Mouse (Mus musculus) urinary bladder, postnatal 10 days (tissue): ENCODE measurements around the gene Tsen54.
"Not testable (repeated sequence)": the region's sequence is repeated elsewhere in the genome, so short reads cannot be mapped to it uniquely, and the experiment has no call there.

Source experiments
- DNase-seq: peaks from one replicate; pipeline ENCODE4 v3.0.0; 2022; ENCODE audit warnings: low spot score

Tsen54 gene

GRCm38 (mm10) chr11:115829036-115829435 lies 14.5 kb downstream of the Tsen54 start:
- DNase-seq = no peak

DNA sequence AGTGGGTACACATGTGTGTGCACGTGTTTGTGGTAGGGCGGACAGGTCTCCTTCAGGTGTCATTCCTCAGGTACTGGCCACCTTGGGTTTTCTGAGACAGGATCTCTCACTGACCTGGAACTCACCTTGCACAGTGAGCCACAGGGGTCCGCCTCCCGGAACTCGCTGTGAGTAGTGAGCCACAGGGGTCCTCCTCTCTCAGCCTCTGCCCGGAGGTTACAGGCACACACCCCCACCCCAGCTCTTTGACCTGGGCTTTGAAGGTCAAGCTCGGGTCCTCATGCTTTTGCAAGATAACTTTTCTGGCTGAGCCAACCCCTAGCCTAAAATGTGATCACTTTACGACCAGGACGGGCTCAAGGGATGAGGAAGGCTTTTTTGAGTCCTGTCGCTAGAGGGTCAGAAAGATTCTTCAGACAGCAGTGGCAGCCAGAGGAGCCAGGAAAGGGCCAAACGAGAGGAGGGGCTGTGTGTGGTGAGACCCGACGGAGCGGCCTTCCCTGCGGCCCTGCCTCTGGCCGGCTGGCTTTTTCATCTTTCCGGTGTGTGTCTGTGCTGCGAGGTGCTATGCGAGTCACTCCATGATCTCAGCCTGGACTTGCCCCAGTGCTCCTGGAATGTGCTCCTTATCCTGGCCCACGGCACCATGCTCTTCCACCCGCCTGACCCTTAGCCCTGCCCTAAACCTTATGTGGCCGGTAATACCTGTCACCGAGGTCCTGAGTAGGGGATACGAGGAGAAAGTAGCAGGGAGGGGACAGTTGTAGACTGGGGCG lies 16.2 kb downstream of the Tsen54 start:
- DNase-seq = no peak

GRCm38 (mm10) chr11:115831518-115831917 lies 17.0 kb downstream of the Tsen54 start:
- no peak for DNase-seq

GRCm38 (mm10) chr11:115832064-115832463 lies 17.5 kb downstream of the Tsen54 start:
- DNase-seq = no peak

DNA sequence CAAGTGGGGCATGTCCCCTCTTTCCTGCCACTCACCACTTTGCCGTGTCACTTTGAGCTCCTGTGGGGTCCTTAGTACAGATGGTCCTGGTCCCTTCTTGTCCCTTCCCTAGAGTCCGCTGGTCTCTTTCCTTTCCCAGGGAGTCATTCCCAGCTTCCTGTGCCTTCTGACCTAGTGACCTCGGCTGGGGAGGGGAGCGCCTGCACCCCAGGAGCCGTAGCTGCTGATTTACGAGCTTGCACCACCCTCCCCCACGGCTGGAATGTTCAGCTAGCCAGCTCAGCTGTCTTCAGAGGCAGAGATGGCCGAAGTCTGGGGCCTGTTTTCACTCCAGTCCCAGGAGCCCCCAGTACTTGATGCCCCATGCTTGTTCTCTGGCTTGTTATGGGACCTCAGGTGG lies 18.0 kb downstream of the Tsen54 start:
- no peak for DNase-seq

GRCm38 (mm10) chr11:115833021-115833513 lies 18.5 kb downstream of the Tsen54 start:
- DNase-seq = no peak

- DNase-seq = no peak
Observed at GRCm38 (mm10) chr11:115834033-115834432, 19.5 kb downstream of the Tsen54 start.

DNA sequence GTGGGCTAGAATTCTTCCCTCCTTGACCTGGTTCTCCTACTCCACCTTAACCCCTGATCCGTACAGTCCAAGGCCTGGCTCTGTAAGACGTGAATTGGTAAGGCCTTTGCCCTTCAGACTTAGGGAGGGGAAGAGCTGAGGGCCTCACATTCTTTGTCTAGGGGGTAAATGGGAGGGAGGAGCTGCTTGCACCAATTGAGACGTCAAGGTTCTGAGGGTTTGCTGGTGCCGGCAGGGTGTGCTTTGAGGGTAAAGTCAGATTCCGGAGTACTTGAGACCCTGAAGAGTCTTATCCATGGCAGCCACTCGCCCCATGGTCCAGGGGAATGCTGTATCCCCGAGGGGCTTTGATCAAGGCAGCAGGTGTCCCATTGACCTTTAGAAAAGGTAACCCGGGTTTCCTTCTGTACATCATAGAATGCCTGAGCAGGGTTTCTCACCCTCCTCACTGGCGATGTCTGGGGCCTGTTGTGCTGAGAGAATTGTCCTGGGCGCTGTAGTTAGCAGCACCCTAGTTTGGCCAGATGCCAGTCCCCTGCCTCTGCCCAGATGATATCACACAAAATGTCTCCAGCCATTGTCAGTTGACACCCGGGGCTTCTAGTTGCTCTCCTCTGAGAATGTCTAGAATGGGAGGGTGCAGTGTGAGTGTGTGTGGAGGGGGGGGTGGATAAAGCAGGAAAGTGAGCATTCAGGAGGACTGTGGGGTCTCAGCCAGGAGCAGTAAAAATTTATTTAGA lies 22.3 kb downstream of the Tsen54 start:
- no peak for DNase-seq

GRCm38 (mm10) chr11:115837606-115838345 lies 23.3 kb downstream of the Tsen54 start:
- no peak for DNase-seq

DNA sequence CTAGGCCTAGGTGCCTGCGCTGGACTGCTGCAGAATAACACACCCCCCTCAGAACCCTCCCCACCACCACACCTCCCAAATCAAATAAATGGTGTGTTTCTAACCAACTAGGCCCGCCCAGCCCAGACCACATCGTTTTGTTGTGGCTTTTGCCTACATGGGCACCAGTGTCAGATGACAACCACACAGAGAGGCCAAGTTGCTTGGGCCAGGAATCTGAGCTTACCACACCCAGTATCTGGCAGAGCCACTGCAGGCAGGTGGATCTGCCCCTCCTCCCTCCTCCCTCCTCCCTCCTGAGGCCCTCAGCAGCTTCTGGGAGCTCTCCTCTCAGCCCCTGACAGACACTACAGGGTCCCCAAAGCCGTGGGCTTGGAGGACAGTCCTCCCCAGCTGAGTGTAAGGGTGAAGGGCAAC lies 24.4 kb downstream of the Tsen54 start:
- DNase-seq = no peak

- no peak for DNase-seq
Observed at GRCm38 (mm10) chr11:115839732-115840131, 25.2 kb downstream of the Tsen54 start.

GRCm38 (mm10) chr11:115841044-115841443 lies 26.5 kb downstream of the Tsen54 start:
- no peak for DNase-seq

GRCm38 (mm10) chr11:115841961-115842550 lies 27.5 kb downstream of the Tsen54 start:
- DNase-seq = no peak

- no peak for DNase-seq
Observed at GRCm38 (mm10) chr11:115843141-115843890, 28.8 kb downstream of the Tsen54 start.

- DNase-seq = no peak
Observed at GRCm38 (mm10) chr11:115843891-115844239, 29.3 kb downstream of the Tsen54 start.

DNA sequence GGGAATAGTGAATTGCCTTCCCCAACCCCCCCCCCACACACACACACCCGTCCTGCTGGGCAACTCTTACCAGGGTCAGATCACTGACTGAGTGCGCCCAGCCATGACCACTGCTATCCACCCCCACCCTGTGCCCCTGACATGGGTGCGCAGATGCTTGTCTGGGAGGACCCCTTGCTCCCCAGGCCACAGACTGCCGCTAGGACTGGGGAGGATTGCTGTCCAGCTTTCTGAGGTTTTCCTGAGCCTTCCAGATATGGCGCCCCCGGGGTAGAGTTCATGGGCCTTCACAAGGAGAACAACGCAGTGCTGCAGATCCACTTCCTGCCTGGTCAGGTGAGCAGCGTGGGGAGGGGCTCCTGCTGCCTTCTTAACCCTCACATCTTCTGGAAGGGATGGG lies 29.7 kb downstream of the Tsen54 start:
- DNase-seq = no peak

- no peak for DNase-seq
Observed at GRCm38 (mm10) chr11:115845819-115846218, 31.3 kb downstream of the Tsen54 start.

DNA sequence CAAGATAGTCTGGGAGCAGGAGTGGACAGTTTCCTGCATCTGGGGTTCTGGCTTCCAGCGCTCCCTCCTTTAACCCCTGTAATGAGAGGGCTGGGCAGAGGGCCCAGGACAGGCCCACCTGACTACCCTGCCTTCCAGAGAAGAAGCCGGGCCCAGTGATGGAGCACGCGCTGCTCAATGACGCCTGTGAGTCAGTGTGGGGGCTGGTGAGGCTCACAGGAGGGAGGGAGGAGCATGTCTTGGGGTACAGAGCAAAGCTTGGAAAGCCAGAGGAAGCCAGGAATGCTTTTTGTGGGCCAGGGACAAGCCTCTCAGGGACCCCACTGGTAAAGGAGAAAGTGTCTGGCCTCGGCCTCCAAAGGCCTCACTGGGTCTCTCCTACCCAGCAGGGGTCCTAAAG lies 40.1 kb downstream of the Tsen54 start:
- DNase-seq = no peak

GRCm38 (mm10) chr11:115857146-115857545 lies 42.6 kb downstream of the Tsen54 start:
- not testable (repeated sequence) for DNase-seq

DNA sequence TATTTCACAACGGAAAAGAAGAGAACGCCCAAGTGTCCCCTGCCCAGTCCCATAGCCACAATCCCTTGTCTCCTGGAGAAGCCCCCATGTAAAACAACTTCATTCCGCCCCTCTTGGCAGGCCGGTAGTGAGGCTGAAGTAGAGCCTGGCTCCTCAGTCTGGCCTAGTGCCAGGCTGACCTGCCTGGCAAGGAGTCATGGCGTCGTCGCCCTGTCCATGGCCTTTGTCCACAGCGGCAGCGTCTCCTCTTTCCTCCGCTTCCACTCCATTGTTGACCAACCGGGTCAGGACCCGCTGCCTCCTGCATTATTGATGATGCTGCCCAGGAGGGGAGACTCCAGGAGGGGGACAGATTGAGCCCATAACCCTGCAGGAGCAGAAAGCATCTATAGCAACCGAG lies 43.4 kb downstream of the Tsen54 start:
- no peak for DNase-seq

- DNase-seq = no peak
Observed at GRCm38 (mm10) chr11:115858354-115858753, 43.8 kb downstream of the Tsen54 start, which contains the start of gene Myo15b. Gene Myo15b (plus strand): TSS chr11:115858406.
